In genomic region chr5:49348511-49348910, GRCm38 (mm10) we compare ENCODE assay signal across 16 mouse cellular contexts.
"Had no signal": no experiment of that assay in that cellular context is flagged by ENCODE, and none has a peak within 500 bp of the region (broad histone marks: within the 10 kb centered on the region; RNA-seq: fewer than 3 reads in every experiment).

No protein-coding gene starts in this region.

- DNase-seq: heart, postnatal 10 days; heart, postnatal 14 days; heart, postnatal 36 days; heart, postnatal 4 days; kidney, adult 11 months; kidney, adult 18-20 months; kidney, adult 2 months; kidney, adult 8-10 months; kidney, adult 9 months; kidney, postnatal 10 days; kidney, postnatal 14 days; kidney, postnatal 25 days; kidney, postnatal 36 days; kidney, postnatal 4 days; layer of hippocampus, adult 9-11 months; layer of hippocampus, postnatal 36 days had no signal
